ENCODE assay signal across 28 mouse cellular contexts in genomic region chr11:25571396-25571795, GRCm38 (mm10).
DNase-seq lines count a peak whose midpoint lies in the region; ATAC-seq and TF ChIP-seq lines count a peak whose summit lies in the region.
"Had no signal": no experiment of that assay in that cellular context is flagged by ENCODE, and none has a peak within 500 bp of the region (broad histone marks: within the 10 kb centered on the region; RNA-seq: fewer than 3 reads in every experiment).

No protein-coding gene starts in this region.

- H3K27ac ChIP-seq in forebrain, embryonic 14.5 days (ENCODE audit: low read depth, low read length): no peak overlapping the region
- no peak overlapping the region for H3K27ac ChIP-seq in forebrain, postnatal 0 days (ENCODE audit: low read depth, low read length)
- H3K27ac ChIP-seq in layer of hippocampus, adult 2 months: peak overlapping the region; percentile 65; the same call in 1 of the 2 replicates
- H3K27ac ChIP-seq in heart, embryonic 11.5 days (ENCODE audit: low read depth, low read length): no peak overlapping the region
- H3K27ac ChIP-seq: embryonic facial prominence, embryonic 13.5 days; embryonic facial prominence, embryonic 15.5 days; forebrain, embryonic 10.5 days; forebrain, embryonic 12.5 days; forebrain, embryonic 15.5 days had no signal

- H3K4me1 ChIP-seq in forebrain, embryonic 14.5 days (ENCODE audit: control insufficient read depth, insufficient read depth, low read length): peaks cover 3% of the 10 kb centered on the region; the same call in 1 of the 2 replicates
- H3K4me1 ChIP-seq in forebrain, postnatal 0 days (ENCODE audit: insufficient read depth): no peaks in the 10 kb centered on the region
- H3K4me1 ChIP-seq in heart, embryonic 11.5 days (ENCODE audit: control insufficient read depth, insufficient read depth, low read length): no peaks in the 10 kb centered on the region
- H3K4me1 ChIP-seq: embryonic facial prominence, embryonic 15.5 days; forebrain, embryonic 12.5 days had no signal

- DNase-seq in forebrain, embryonic 14.5 days (ENCODE audit: low spot score): peak; percentile 24
- no peak for DNase-seq in forebrain, postnatal 0 days
- peak; percentile 26 for DNase-seq in brain, adult 2 months (ENCODE audit: low read depth, low spot score)
- DNase-seq in layer of hippocampus, adult 2 months (ENCODE audit: low spot score in 2 of 2): peak; percentile 47 to 56
- peak; percentile 62 for DNase-seq in layer of hippocampus, adult 9-11 months
- no peak for DNase-seq in adrenal gland, postnatal 36 days
- no peak for DNase-seq in spleen, postnatal 4 days (ENCODE audit: low spot score in 2 of 2)
- DNase-seq: adrenal gland, adult 8-10 months; adrenal gland, postnatal 14 days; B cell, adult 2 months; cerebellum, adult 11-12 months; cerebellum, adult 2 months; cerebellum, adult 9-10 months; cerebellum, postnatal 10 days; cerebellum, postnatal 36 days; embryo, embryonic 11 days had no signal

- H3K9ac ChIP-seq in forebrain, embryonic 14.5 days (ENCODE audit: low read length): no peak overlapping the region
- no peak overlapping the region for H3K9ac ChIP-seq in forebrain, postnatal 0 days
- no peak overlapping the region for H3K9ac ChIP-seq in heart, embryonic 11.5 days (ENCODE audit: low read depth, low read length)
- H3K9ac ChIP-seq: embryonic facial prominence, embryonic 13.5 days; embryonic facial prominence, embryonic 15.5 days; forebrain, embryonic 12.5 days; forebrain, embryonic 15.5 days had no signal

- H3K36me3 ChIP-seq in forebrain, embryonic 14.5 days (ENCODE audit: control insufficient read depth, insufficient read depth, low read length): no peaks in the 10 kb centered on the region
- H3K36me3 ChIP-seq in forebrain, postnatal 0 days (ENCODE audit: insufficient read depth): no peaks in the 10 kb centered on the region
- H3K36me3 ChIP-seq in heart, embryonic 11.5 days (ENCODE audit: control insufficient read depth, insufficient read depth, low read length): no peaks in the 10 kb centered on the region
- H3K36me3 ChIP-seq: embryonic facial prominence, embryonic 13.5 days; embryonic facial prominence, embryonic 15.5 days; forebrain, embryonic 10.5 days; forebrain, embryonic 12.5 days; forebrain, embryonic 15.5 days; G1E had no signal

- H3K4me2 ChIP-seq in forebrain, embryonic 14.5 days (ENCODE audit: low read length): no peak overlapping the region
- no peak overlapping the region for H3K4me2 ChIP-seq in forebrain, postnatal 0 days (ENCODE audit: low read depth)
- no peak overlapping the region for H3K4me2 ChIP-seq in heart, embryonic 11.5 days
- H3K4me2 ChIP-seq: embryonic facial prominence, embryonic 13.5 days; embryonic facial prominence, embryonic 15.5 days; forebrain, embryonic 12.5 days; forebrain, embryonic 15.5 days had no signal

- H3K4me3 ChIP-seq in forebrain, embryonic 14.5 days (ENCODE audit: low read depth, low read length): no peak overlapping the region
- H3K4me3 ChIP-seq in forebrain, postnatal 0 days (ENCODE audit: low read depth, low read length): no peak overlapping the region
- H3K4me3 ChIP-seq in layer of hippocampus, adult 2 months: no peak overlapping the region
- H3K4me3 ChIP-seq in heart, embryonic 11.5 days (ENCODE audit: low read depth, low read length): no peak overlapping the region
- H3K4me3 ChIP-seq: embryonic facial prominence, embryonic 13.5 days; embryonic facial prominence, embryonic 15.5 days; erythroblast, embryonic 14.5 days; forebrain, embryonic 10.5 days; forebrain, embryonic 12.5 days; forebrain, embryonic 15.5 days had no signal

- no peak for TF ChIP-seq CTCF in forebrain, postnatal 0 days (IDR thresholded peaks at IDR 0.05; ENCODE audit: low read depth)
- TF ChIP-seq CTCF in layer of hippocampus, adult 2 months (conservative IDR thresholded peaks at IDR 0.05): no peak

- WGBS in forebrain, embryonic 14.5 days: 71% methylated on average over 2 of the region's 2 CpGs
- 65% methylated on average over 2 of the region's 2 CpGs for WGBS in forebrain, postnatal 0 days
- 76% methylated on average over 2 of the region's 2 CpGs for WGBS in heart, embryonic 11.5 days (ENCODE audit: insufficient replicate concordance)

- ATAC-seq in forebrain, embryonic 14.5 days: no peak
- no peak for ATAC-seq in forebrain, postnatal 0 days
- ATAC-seq in heart, embryonic 11.5 days (replicated peaks; ENCODE audit: insufficient number of reproducible peaks, low FRiP score, low TSS enrichment): no peak
- ATAC-seq: activated CD4-positive, CD25-positive, alpha-beta regulatory T cell, adult 4 months; CD4-positive, CD25-positive, alpha-beta regulatory T cell, adult 4 months; forebrain, embryonic 15.5 days; Patski had no signal

- no peaks in the 10 kb centered on the region for H3K9me3 ChIP-seq in forebrain, embryonic 14.5 days (replicated peaks; ENCODE audit: control insufficient read depth, low read length)
- no peaks in the 10 kb centered on the region for H3K9me3 ChIP-seq in forebrain, postnatal 0 days (ENCODE audit: low read length)
- H3K9me3 ChIP-seq in heart, embryonic 11.5 days (replicated peaks; ENCODE audit: control insufficient read depth, low read length): no peaks in the 10 kb centered on the region
- H3K9me3 ChIP-seq: embryonic facial prominence, embryonic 13.5 days; embryonic facial prominence, embryonic 15.5 days; forebrain, embryonic 10.5 days; forebrain, embryonic 12.5 days; forebrain, embryonic 15.5 days; G1E had no signal

- H3K27me3 ChIP-seq in forebrain, embryonic 14.5 days (replicated peaks; ENCODE audit: control insufficient read depth, insufficient read depth, low read length): no peaks in the 10 kb centered on the region
- no peaks in the 10 kb centered on the region for H3K27me3 ChIP-seq in forebrain, postnatal 0 days (ENCODE audit: insufficient read depth, low read length)
- no peaks in the 10 kb centered on the region for H3K27me3 ChIP-seq in heart, embryonic 11.5 days (ENCODE audit: control insufficient read depth, insufficient read depth, low read length)
- H3K27me3 ChIP-seq: CH12.LX; embryonic facial prominence, embryonic 13.5 days; embryonic facial prominence, embryonic 15.5 days; forebrain, embryonic 12.5 days; forebrain, embryonic 15.5 days; Patski had no signal

Comparison
In these comparisons a context has a peak if more than half of its experiments do, and no peak if none do; other contexts are left out.
1. DNase-seq: peak in forebrain, embryonic 14.5 days (single experiment), brain, adult 2 months (single experiment), layer of hippocampus, adult 2 months (2 of 2) and layer of hippocampus, adult 9-11 months (single experiment); none in forebrain, postnatal 0 days (single experiment), adrenal gland, postnatal 36 days (0 of 2) and spleen, postnatal 4 days (0 of 2).